Mouse (Mus musculus) heart, embryonic 13.5 days (tissue): ENCODE results near the gene Ttc26. TPM values are rescaled to one million over a fixed set of nuclear protein-coding genes. Genes with fewer than 3 reads are reported as not detected.

Source experiments
- ATAC-seq: fragments of 200-750 bp; cut with Nextera tagmentation; 2 replicates; pipeline ENCODE4 v1.8.0; 2017; ENCODE audit warnings: moderate TSS enrichment; ENCODE audit not compliant: insufficient number of reproducible peaks, low FRiP score, low TSS enrichment; ENCODE audit errors: extremely low read depth
- H3K27ac ChIP-seq: fragments of 300-500 bp; sonication (generic); replicated peaks from 2 replicates; pipeline ENCODE4 v1.5.1; 2015; ENCODE audit warnings: moderate library complexity, mild to moderate bottlenecking, inconsistent platforms
- H3K27me3 ChIP-seq: fragments of 300-500 bp; sonication (generic); replicated peaks from 2 replicates; pipeline ENCODE4 v1.6.1; 2015; ENCODE audit warnings: mild to moderate bottlenecking, inconsistent platforms
- H3K36me3 ChIP-seq: fragments of 300-500 bp; sonication (generic); 2 replicates; pipeline ENCODE4 v1.6.1; 2015; ENCODE audit warnings: mild to moderate bottlenecking, inconsistent platforms
- H3K4me1 ChIP-seq: fragments of 300-500 bp; sonication (generic); 2 replicates; pipeline ENCODE4 v1.6.1; 2015; ENCODE audit warnings: inconsistent platforms
- H3K4me2 ChIP-seq: fragments of 300-500 bp; sonication (generic); 2 replicates; pipeline ENCODE4 v1.6.1; 2015; ENCODE audit warnings: inconsistent platforms, mild to moderate bottlenecking, moderate library complexity
- H3K4me3 ChIP-seq: fragments of 300-500 bp; sonication (generic); 2 replicates; pipeline ENCODE4 v1.5.1; 2015; ENCODE audit warnings: moderate library complexity, mild to moderate bottlenecking, inconsistent platforms
- H3K9ac ChIP-seq: fragments of 300-500 bp; sonication (generic); 2 replicates; pipeline ENCODE4 v1.6.1; 2015; ENCODE audit warnings: inconsistent platforms, mild to moderate bottlenecking, moderate library complexity
- H3K9me3 ChIP-seq: fragments of 300-500 bp; sonication (generic); 2 replicates; pipeline ENCODE4 v1.6.1; 2016; ENCODE audit warnings: inconsistent platforms
- WGBS: fragments of 180-500 bp; shearing (Covaris S2); methylation state at CpG from one replicate; pipeline ENCODE4 v1.1.7; 2015; ENCODE audit warnings: mixed read lengths; 5-methylcytosine and 5-hydroxymethylcytosine counted together
- polyA plus RNA-seq: library from polyadenylated mRNA; unstranded; fragments of >200 nt; fragmentation: Nextera tagmentation; extraction: Ambion mirVana; gene quantifications from 2 replicates; pipeline ENCODE4 v1.2.1, GENCODE M21; 2015

The Ttc26 gene
- polyA plus RNA-seq: 2.9 TPM in 2 replicates

- Histone ChIP-seq H3K36me3 (peaks cover 9% of the 10 kb centered on the region; the same call in 1 of the 2 replicates), H3K27ac (peak within 1 kb of the TSS; percentile 46; the same call in 1 of the 2 replicates), H3K4me2 (peak within 1 kb of the TSS; percentile 81), H3K27me3 (no peaks in the 10 kb centered on the region), H3K4me3 (peak within 1 kb of the TSS; percentile 66), H3K9me3 (no peaks in the 10 kb centered on the region), H3K4me1 (peaks cover 11% of the 10 kb centered on the region), H3K9ac (peak within 1 kb of the TSS; percentile 84)
- under 1% methylated on average over 26 of the region's 26 CpGs for WGBS
- peak; percentile 31; the same call in 1 of the 2 replicates for ATAC-seq
Measured at GRCm38 (mm10) chr6:38381129-38381771, at the start of gene Ttc26. Ttc26 (plus strand) TSS chr6:38381469.

DNA sequence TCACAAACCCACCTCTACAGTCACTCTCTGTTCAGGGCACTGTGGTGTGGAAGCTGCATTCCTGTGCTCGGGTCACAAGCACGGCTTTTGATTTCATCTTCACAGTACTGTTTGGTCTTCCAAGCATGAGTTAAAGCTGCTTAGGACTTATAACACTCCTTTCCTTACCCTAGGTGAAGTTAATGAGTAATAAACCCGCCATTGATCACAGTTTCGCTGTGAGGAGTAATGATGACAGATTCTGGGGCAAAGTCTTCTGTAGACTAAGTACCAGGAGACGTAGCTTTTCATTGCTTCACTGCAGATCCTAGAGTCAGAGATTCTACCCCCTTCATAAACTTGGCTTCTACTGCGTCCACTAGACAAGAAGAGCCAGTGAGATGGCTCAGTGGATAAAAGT lies 46.0 kb upstream of the Ttc26 start:
- Histone ChIP-seq H3K27me3 (no peaks in the 10 kb centered on the region), H3K4me3 (no peak overlapping the region), H3K4me2 (no peak overlapping the region), H3K9me3 (no peaks in the 10 kb centered on the region), H3K36me3 (peaks cover 58% of the 10 kb centered on the region), H3K27ac (no peak overlapping the region), H3K4me1 (no peaks in the 10 kb centered on the region), H3K9ac (no peak overlapping the region)
- 83% methylated on average over 6 of the region's 6 CpGs for WGBS
- no peak for ATAC-seq

DNA sequence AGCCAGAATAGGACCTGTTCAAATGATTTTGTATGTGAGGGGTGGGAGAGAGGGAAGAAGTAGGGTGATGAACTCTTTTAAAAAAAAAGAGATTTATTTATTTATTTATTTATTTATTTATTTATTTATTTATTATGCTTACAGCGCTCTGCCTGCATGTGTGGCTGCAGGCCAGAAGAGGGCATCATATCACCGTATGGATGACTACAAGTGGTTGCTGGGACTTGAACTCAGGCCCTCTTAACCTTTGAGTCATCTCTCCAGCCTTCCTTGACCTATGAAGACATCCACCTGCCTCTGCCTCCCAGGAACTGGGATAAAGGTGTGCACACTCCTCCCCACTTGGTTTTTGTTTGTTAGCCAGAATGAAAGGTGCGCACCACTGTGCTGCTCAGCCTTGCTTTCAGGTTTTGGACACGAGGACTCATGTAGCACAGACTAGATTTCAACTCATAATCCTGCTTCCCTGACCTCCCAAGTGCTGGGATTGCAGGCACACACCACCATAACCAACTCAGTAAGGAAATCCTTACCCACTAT lies 44.0 kb upstream of the Ttc26 start:
- Histone ChIP-seq H3K36me3 (peaks cover 43% of the 10 kb centered on the region), H3K4me2 (no peak overlapping the region; the same call in 1 of the 2 replicates), H3K4me1 (peaks cover 8% of the 10 kb centered on the region), H3K9me3 (no peaks in the 10 kb centered on the region), H3K4me3 (no peak overlapping the region), H3K27me3 (no peaks in the 10 kb centered on the region), H3K9ac (no peak overlapping the region), H3K27ac (no peak overlapping the region)
- 93% methylated on average over 4 of the region's 4 CpGs for WGBS
- ATAC-seq: no peak

- H3K4me2 ChIP-seq: no peak overlapping the region; the same call in 1 of the 2 replicates
- no peak for ATAC-seq
- no peaks in the 10 kb centered on the region for H3K9me3 ChIP-seq
- peaks cover 35% of the 10 kb centered on the region for H3K36me3 ChIP-seq
- H3K27me3 ChIP-seq: no peaks in the 10 kb centered on the region
- no peak overlapping the region for H3K4me3 ChIP-seq
- no peak overlapping the region for H3K9ac ChIP-seq
- peaks cover 14% of the 10 kb centered on the region for H3K4me1 ChIP-seq
- H3K27ac ChIP-seq: no peak overlapping the region
- WGBS: 69% methylated on average over 6 of the region's 6 CpGs
Measured at GRCm38 (mm10) chr6:38337951-38338350, 43.3 kb upstream of the Ttc26 start.

DNA sequence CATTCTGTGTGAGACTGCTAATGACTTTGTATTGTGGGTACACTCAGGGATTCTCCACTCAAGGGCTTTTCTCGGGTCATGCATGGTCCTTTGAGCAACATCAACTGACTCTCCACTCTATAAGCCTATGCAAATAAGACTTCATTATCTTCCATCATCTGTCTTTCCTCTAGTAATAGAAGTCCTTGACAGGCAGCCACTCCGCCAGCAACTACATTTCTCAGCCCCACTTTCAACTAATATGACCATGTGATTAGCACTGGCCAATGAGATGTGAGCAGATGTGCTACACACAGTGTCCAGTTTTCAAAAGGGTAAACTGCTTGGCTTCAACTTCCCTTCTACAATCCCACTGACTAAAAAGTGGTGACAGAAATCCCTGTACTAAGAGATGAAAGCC lies 42.2 kb upstream of the Ttc26 start:
- 73% methylated on average over 2 of the region's 2 CpGs for WGBS
- ATAC-seq: no peak
- H3K4me3 ChIP-seq: peak overlapping the region; percentile 24

DNA sequence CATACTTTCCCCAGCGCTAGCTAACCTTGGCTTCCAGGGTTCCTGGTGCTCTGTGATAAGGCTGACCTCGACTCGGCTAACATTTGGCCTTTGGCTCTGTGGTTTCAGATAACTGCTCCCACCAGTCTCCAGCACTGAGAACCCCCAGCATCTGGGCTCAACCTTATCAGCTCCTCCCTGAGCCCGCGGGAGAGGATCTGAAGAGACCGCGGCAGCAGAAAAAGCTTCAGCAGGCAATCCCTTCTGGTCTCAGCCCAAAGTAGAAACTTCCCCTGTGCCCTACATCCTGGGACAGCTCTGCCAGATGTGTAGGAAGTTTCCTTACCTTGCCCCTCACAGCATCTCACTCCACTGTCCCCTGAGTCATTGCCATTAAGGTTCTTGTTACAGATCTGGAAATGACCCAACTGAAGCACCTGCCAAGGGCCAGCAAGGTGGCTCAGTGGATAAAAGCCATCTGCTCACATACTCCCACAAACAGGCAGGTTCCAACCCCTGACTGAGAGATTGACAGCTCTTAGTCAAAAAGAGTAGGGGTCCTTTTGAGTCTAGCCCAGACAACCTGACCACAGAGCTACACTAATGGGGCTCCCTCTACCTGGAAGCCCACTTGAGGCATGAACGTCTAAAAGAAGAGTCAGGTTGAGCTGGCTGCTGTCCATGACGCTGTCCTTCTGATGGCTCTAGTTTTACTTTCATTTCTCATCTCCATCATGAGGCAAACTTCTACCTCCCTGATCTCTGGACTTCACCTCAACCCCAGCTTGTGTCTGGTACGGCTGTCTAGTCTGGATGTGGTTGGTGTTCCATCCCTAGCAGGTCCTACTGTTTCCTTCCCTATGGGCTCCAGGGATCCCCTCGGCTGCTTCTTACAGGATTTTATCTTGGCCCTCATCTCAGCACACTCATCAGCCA lies 39.3 kb upstream of the Ttc26 start:
- Histone ChIP-seq H3K9me3 (no peaks in the 10 kb centered on the region), H3K4me3 (peak overlapping the region; percentile 30), H3K4me1 (peaks cover 27% of the 10 kb centered on the region), H3K27ac (peak overlapping the region; percentile 75), H3K4me2 (peak overlapping the region; percentile 58), H3K27me3 (no peaks in the 10 kb centered on the region), H3K9ac (peak overlapping the region; percentile 54), H3K36me3 (peaks cover 12% of the 10 kb centered on the region)
- peak; percentile 80 for ATAC-seq
- 19% methylated on average over 11 of the region's 11 CpGs for WGBS

More for the DNA sequence above, 42.2 kb upstream of the Ttc26 start:
- H3K36me3 ChIP-seq: peaks cover 30% of the 10 kb centered on the region
- H3K9me3 ChIP-seq: no peaks in the 10 kb centered on the region
- H3K27me3 ChIP-seq: no peaks in the 10 kb centered on the region
- H3K27ac ChIP-seq: no peak overlapping the region
- peaks cover 21% of the 10 kb centered on the region for H3K4me1 ChIP-seq
- peak overlapping the region; percentile 51 for H3K4me2 ChIP-seq
- no peak overlapping the region for H3K9ac ChIP-seq

DNA sequence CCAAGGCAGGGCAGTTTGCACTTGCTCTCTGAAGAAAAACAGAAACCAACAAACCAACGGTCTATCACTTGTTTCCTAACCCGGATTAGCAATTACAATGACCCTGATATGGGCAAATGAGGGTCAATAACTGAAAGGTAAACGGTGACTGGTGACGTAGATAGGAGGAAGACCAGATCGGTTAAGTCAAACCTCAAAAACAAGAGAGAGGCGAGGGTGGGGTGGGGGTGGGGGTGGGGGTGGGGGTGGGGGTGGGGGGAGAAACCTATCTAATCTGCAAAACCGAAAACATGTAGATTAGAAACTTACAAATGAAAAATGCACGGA lies 38.6 kb upstream of the Ttc26 start:
- H3K4me2 ChIP-seq: peak overlapping the region; percentile 58
- WGBS: 38% methylated on average over 8 of the region's 8 CpGs
- peak overlapping the region; percentile 75 for H3K27ac ChIP-seq

GRCm38 (mm10) chr6:38343581-38343980 lies 37.7 kb upstream of the Ttc26 start:
- WGBS: 59% methylated on average over 3 of the region's 3 CpGs
- Histone ChIP-seq H3K9me3 (no peaks in the 10 kb centered on the region), H3K4me1 (peaks cover 27% of the 10 kb centered on the region), H3K9ac (peak overlapping the region; percentile 19; the same call in 1 of the 2 replicates), H3K27me3 (no peaks in the 10 kb centered on the region), H3K36me3 (peaks cover 9% of the 10 kb centered on the region), H3K4me3 (peak overlapping the region; percentile 20; the same call in 1 of the 2 replicates), H3K4me2 (peak overlapping the region; percentile 58), H3K27ac (peak overlapping the region; percentile 37)
- ATAC-seq: no peak

More for the DNA sequence above, 38.6 kb upstream of the Ttc26 start:
- H3K4me3 ChIP-seq: peak overlapping the region; percentile 30
- H3K9me3 ChIP-seq: no peaks in the 10 kb centered on the region
- peaks cover 12% of the 10 kb centered on the region for H3K36me3 ChIP-seq
- ATAC-seq: no peak
- H3K27me3 ChIP-seq: no peaks in the 10 kb centered on the region
- peaks cover 27% of the 10 kb centered on the region for H3K4me1 ChIP-seq
- H3K9ac ChIP-seq: no peak overlapping the region

- no peak for ATAC-seq
- 77% methylated on average over 7 of the region's 7 CpGs for WGBS
Measured at GRCm38 (mm10) chr6:38344006-38344670, 37.1 kb upstream of the Ttc26 start.

GRCm38 (mm10) chr6:38345796-38346195 lies 35.5 kb upstream of the Ttc26 start:
- ATAC-seq: peak; percentile 61
- H3K4me2 ChIP-seq: peak overlapping the region; percentile 58
- H3K9me3 ChIP-seq: no peaks in the 10 kb centered on the region
- 17% methylated on average over 7 of the region's 7 CpGs for WGBS
- H3K9ac ChIP-seq: 0 out of 2 replicates have a peak overlapping the region, but pooled peaks have one; percentile 47
- H3K36me3 ChIP-seq: no peaks in the 10 kb centered on the region
- no peaks in the 10 kb centered on the region; the same call in 1 of the 2 replicates for H3K27me3 ChIP-seq
- peak overlapping the region; percentile 54 for H3K27ac ChIP-seq
- H3K4me3 ChIP-seq: no peak overlapping the region; the same call in 1 of the 2 replicates
- H3K4me1 ChIP-seq: peaks cover 32% of the 10 kb centered on the region

More at GRCm38 (mm10) chr6:38344006-38344670, 37.1 kb upstream of the Ttc26 start:
- Histone ChIP-seq H3K4me1 (peaks cover 27% of the 10 kb centered on the region), H3K9ac (no peak overlapping the region), H3K4me3 (0 out of 2 replicates have a peak overlapping the region, but pooled peaks have one; percentile 20), H3K9me3 (no peaks in the 10 kb centered on the region), H3K36me3 (peaks cover 5% of the 10 kb centered on the region; the same call in 1 of the 2 replicates), H3K27me3 (no peaks in the 10 kb centered on the region), H3K4me2 (peak overlapping the region; percentile 58), H3K27ac (peak overlapping the region; percentile 37; the same call in 1 of the 2 replicates)
